Mouse (Mus musculus) layer of hippocampus, adult 8-10 months (tissue): ENCODE measurements around the gene Pdcd6. TPM values are rescaled to one million over a fixed set of nuclear protein-coding genes. Genes with fewer than 3 reads are reported as not detected.

Experiments
- DNase-seq, 2 experiments: peaks; one replicate each; pipeline ENCODE4 v3.0.0; 2022; ENCODE audit warnings: low spot score in 2 of 2
- total RNA-seq, 4 experiments: library from RNA; stranded (reverse); gene quantifications; 2 replicates each; pipeline ENCODE4 v1.2.4; 2022

Gene Pdcd6
- 10 to 100 TPM; 64.8 to 75.6 (median 72.1) TPM for total RNA-seq

DNA sequence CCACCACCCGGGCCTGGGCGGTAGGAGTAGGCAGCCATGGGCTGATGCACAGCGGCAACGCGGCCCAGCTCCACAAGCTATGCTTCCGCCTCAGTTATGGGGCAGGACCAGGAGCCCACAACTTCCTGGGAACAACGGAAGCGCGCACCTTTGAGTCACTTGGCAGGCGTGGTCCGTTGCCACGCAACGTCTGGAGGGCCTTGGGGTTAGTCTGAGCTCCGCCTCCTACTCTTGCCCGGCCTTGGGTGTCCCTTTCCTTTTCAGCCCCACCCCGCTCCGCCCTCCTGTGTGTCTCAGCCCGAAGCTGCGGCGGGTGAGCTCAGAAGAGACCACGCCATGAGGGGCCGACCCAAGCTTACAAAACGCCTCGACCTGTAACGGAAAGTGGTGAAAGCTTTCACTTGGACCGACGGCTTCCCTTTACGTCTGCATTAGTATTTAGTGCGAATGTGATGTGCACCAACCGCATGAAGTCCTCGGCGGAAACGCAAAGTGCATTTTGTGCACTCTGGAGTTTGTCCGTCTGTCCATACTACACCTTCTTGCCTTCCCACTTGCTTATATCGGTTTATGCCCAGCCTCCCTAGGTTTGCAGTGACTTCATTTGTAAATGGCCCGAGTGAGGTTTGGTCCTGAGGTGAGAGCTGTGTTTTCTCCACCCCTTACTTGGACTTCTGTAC, at the start of gene Pdcd6:
Pdcd6 (minus strand) TSS at position 411 of the 680 bp plus-strand sequence.
- peak; percentile 85 to 90 for DNase-seq

DNA sequence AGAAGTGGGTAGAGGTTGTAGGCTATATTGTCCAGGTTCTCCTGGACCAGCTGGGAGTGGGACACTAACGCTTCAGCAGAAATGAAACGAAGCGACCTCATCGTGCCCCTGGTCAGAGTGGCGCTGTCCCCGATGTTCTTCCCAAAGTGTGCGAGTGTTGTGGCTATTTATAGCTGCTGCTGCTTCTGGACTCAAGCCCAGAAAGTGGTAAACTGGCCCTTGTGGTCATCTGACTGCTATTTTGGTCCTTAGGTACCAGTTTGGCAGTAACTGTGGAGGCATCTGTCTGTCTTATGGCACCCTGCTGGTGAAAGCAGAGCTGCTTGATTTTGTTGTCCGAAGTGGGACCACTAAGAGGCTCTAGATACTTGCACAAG, 46.5 kb upstream of the Pdcd6 start, which contains the start of gene Lrrc14b:
Lrrc14b (minus strand) TSS at position 147 of the 377 bp plus-strand sequence.
- no peak for DNase-seq

DNA sequence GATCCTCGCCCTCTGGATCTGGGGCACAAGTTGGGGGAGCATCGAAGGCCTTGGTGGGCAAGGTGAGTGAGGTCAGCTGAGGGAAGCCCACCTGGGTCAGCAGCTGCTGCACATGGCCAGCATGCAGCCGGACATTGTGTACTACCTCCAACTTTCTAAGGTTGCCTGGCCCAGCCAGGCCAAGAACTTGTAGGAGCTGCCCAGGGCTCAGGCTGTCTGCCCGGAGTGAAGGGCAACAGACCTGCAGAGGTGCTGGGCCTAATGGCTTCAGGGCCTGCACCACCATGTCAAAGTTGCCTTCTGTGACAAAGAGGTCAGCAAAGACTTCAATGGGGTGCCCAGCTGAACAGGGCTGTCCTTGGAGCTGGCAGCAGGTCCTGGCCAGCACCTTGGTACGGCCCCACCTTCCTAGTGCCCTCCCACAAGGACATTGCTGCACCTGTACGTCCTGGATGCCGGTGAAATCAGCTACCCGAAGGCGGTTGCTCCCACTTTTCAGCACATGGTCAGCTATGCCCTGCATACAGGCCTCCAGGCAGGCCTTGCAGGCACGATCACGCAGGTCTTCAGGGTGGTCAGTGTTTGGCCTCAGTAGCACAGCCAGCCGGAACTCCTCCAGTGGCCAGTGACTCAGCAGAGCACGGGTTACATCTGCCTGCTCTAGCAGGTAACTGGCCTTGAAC, 45.9 kb upstream of the Pdcd6 start:
- DNase-seq = no peak

DNA sequence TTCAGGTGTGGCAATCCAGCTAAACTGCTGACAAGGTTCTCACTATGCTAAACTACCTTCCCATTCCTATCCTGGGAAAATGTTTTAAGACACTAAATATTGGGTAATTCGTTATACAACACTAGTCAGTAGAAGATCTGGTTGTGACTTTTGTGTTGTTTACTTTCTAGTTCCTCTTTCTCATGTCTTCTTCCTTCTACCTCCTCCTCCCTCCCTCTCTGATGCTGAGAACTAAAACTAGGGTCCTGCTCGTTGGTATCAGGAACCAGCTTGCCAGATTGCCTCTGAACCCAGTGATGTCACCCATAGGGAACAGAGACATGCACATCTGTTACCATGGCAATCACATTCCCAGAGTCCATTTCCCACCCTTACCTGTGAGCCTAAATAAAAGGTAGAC, 44.8 kb upstream of the Pdcd6 start:
- DNase-seq = no peak

DNA sequence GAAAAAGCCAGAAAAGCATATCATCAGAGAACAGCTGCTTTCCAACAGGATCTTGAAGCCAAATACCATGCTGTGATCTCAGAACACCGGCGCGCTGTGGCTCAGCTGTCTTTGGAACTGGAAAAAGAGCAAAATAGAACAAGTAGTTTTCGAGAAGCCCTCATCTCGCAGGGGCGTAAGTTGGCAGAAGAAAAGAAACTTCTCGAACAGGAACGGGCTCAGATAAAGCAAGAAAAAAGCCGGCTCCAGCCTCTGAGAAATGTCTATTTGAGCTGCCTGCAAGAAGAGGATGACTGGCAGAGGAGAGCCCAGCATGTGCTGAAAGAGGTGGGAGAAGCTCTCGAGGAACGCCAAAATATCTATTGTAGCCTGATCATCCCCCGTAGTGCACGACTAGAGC, 39.1 kb upstream of the Pdcd6 start:
- no peak for DNase-seq

DNA sequence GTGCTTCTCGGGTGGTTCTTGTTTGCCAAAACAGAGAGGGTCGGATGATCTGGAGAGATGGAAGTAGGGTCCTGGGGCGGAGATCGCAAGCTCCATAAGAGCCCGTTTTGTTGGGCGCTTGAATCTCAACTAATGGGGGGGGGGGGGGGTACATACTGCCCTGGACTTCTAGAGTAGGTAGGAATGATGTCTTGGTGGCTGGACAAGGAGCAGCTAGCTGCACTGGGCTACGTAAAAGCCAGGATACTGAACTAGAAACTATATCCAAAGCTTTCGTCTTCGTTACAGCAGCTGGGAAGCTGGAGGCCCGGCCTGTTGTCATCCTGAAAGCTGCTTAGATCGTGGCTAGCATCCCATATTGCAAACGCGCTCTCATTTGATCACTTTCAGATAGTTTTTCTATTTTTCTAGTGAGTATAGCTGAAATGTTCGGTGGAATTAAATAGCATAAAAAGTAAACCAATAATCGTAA, 33.1 kb upstream of the Pdcd6 start:
- no peak for DNase-seq

DNA sequence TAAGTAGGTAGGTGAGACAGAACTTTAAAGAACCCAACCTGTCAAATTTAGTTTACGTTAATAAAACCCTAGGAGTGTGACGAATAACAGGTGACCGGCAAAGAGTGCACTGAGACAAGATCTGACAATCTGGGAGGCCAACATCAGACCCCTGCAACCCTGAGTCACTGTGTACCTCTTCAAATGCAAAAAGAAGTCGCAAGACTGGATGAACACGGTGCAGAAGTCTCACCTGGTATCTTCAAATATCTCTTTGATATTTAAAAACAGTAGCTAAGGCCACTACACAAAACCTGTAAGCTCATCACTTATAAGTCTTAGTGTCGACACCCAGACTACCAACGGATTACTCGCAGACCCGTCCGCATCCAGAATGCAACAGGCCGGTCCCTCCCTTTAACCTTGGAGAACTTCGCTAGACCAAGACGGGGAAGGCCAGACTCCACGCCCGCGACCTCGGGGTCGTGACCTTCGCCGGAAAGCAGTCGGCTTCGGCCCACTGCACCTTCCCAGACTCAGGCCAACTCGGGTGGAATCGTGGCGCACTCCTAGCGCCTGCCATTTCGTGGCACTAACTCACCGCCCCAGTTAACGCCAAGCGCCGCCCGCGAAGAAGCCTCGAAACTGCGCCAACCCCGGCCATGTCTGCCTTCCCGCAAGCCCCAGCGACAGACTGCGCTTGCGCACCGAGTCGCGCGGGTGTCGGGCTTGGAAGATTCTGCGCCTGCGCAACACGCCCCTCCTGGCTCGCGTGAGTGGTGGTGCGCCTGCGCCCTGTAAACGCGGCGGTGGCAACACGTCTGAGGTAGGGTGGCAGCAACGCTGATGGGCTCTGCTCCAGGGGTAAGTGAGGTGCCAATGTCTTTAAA, 32.4 kb upstream of the Pdcd6 start, which contains the start of the genes Sdha and Ccdc127:
Sdha (minus strand) TSS at position 715 of the 869 bp plus-strand sequence.
Ccdc127 (plus strand) TSS at position 744 of the 869 bp plus-strand sequence.
- peak; percentile 92 to 96 for DNase-seq

DNA sequence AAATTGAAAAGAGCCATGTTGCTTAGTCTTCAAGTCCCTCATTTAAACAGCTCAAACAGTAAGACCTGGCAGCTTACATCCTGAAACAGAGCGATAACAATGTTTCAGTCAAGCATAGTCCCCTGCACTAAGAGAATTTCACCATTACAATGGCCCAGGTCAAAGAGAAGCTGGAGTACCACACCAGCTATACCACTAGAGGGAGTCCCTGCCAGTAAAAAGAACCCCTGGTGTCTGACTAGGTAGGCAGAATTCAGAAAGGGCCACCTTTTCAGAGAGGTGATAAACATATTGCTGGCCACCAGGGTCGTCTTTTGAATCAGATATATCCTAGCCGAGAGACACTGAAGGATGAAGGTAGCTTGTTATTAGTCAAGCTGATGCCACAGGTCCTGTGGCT, 23.7 kb upstream of the Pdcd6 start:
- no peak for DNase-seq

DNA sequence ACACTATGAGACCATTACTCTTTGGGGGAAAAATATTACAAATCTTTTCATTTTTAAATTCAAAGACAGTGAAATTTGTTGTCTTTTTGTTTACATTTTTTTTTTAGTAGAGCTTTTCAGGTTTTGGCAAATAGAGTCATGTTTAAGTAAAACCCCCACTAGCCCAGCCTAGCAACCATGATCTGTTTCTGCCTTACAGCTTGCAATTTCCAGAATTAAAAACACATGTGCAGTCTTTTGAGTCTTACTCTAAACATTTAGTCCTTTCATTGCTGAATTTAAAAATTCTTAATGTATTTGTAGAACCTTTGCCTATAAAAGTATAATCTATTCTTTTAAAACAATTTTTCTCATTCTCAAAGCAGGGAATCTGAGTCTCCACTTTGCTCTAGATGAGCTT, 11.9 kb upstream of the Pdcd6 start:
- no peak for DNase-seq

DNA sequence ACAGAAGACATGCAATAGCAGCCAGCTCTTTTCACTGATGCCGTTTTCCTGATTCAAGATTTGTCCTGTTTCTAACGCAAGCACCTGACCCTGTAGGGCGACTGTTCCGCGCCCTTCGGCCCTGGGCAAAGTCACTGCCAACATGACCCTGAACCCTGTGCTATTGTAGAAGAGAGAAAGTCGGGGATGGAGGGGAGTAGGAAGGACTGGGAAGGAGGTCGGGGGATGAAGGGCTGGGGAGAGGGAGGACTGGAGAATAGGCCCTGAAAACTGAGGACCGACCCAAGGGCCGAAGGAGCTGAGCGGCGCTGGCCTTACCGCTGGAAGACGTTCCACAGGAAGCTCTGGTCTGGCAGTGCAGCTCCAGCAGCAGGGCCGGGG, 601 bp downstream of the Pdcd6 start:
- no peak for DNase-seq

DNA sequence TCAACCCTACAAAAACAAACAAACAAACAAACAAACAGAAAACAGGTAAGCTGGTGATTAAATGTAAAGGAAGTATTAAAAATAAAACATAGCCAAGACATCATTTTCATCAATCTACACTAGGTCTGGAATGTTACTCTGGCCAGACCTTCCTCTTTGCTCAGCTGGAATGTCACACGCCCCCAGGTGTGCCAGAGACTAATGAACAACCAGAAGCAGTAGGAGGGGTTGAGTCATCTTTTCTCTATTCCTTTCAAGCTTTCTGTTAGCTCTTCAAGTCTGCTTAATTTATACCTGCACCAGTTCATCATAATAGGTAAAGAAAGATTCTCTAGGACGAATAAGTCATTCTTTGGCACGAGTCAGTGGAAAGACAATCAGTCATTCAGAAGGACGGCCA, 994 bp downstream of the Pdcd6 start:
- DNase-seq = no peak

DNA sequence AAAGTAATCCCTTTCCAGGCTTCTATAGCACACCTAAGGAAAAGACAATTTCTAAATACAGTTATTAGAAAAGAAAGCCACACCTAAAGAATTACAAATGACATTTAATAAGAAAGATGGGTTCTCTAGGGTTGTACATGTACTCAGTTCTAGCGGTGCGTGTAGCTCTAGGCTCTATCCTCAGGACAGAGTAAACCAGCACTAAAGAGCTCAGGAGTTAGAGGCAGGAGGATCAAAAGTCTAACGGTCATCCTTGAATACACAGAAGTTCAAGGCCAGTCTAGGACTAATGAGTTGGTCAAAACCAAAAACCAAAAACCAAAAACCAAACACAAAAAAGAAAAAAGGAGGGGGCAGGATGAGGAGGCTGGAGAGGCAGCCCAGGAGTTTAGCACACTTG, 2.8 kb downstream of the Pdcd6 start:
- no peak for DNase-seq

DNA sequence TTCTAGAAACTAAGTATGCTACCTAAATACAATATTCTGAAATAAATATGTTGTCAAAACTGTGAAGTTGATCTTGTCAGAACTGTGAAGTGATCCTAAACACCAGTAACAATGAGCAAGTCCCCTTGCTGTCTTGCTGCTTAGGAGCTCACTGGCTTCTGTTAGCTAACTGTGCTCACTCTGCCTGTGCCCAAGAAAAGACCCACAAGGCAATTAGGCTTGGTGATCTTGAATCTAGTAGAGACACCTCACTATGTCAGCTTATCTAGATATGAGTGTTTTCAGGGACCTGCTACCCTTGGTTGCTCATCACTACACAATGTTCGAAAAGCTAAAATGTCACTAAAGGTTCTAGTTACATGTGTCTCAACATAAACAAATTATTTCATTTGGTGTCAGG, 11.6 kb downstream of the Pdcd6 start:
- no peak for DNase-seq

DNA sequence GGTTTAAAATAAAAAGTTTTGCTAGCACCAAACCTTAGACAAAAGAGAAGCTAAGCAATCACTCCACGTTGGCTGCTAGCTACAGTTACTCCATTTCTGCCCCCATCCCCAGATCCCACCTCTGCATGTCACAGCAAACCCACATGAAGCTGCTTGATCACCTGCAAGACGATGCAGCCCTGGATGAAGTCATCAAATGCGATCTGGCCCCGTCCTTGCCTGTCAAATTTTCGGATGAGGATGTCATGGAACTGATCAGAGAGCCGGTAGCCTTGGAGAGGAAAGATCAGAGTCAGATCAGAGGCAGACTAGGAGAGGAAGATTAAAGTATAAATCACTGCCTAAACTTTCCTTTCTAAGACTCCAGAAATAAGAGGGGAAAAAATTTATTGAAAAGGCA, 12.0 kb downstream of the Pdcd6 start:
- no peak for DNase-seq

DNA sequence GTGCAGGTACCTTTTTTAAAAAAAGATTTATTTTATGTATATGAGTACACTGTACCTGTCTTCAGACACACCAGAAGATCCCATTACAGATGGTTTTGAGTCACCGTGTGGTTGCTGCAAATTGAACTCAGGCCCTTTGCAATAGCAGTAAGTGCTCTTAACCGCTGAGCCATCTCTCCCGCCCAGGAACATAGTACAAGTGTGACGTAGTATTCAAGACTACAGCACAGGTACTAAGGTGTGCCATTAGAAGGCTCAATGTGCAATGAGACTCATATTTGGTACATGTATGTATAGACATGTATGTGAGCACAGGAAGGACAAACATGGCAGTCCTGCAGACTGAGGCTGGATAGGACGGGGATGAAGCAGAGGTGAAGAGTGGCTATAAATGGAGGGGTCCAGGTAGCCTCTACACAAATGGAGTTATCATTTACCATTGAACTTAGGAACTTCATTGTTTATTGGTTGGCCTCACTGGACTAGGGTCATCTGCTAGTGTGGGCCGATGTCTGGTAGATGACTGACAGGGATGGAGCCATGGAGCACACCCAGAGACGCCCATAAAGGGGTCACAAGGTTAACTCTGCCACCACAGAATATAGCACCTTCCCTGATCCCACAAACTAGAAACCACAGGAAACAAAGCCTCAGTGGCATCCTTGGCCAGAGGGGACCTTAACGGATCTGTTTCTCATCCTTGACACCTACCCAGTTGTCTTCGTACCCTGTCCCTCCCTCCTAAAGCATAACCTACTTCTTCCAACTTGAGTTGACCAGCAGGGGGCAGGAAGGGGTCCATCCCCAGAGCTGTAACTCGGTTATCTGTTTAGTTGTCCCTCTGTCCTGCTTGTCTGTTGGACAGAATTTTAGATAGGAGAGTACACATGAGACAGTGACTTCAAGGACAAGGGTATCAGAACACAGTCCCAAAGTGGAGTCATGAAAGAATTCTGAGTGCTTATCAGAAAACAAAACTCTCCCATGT, 15.0 kb downstream of the Pdcd6 start:
- no peak for DNase-seq

DNA sequence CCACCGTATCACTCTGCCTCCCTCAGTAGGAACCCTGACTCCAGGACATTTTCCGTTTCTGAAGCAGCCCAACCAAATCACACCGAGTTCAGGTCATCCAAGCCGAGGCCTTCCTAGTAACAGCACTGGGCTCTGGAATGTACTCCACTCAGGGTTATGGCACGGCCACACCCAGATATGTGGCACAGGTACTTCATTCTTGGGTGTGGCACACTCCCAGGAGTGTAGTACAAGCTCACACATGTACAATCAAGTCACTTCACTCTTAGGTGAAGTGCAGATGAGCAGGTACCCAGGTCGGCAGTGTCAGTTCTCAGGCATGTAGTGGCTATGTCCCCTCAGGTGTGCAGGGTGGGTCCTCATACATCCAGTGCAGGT, 15.8 kb downstream of the Pdcd6 start:
- no peak for DNase-seq

DNA sequence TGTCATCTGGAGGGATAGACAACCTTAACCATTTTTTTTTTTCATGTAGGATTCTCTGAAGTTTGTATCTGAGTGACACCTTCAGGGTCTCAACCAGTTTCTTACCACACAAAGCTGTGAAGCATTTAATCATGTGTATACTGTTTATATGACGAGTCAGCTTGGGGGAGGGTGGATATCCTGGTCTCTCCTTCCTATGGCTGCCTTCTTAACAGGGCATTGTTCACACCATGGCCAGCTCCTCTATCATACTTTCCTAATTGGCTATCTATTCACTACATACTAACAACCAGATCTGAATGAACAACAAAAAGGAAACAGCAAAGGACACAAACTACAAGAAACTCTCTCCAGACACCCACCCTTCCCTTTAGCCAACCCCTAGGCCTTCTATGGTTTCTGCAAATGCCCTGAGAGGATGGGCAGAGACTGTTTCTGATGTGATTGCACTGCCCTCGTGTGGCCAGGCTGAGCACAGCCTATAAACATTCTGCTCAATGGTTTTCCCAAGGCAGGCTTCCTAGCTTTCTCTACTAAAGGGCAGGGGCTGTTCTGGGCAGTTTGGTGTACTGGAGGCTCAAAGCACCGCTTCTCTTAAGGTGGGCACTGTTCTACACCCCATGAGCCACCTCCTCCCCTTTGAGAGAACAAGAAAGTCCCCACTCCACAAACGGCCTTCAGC, 16.3 kb downstream of the Pdcd6 start:
- DNase-seq = peak; percentile 58 to 79

DNA sequence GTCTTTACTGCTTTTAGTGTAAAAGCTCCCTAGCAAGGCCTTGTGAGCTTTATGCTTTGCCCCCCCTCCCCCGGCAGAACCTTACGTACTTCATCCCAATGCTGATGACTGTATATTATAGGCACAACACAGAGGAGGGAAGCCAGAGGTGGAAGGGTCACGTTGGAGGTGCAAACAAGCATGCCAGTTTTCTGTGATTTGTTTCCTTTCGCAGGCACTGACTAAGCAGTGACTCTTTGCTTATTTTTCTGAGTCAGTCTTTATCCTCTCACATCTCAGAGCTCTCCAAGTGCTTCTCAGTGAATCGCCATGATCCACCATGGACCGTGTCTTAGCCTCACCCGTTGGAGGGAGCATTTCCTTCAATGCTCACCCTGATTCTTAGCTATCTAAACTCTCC, 21.0 kb downstream of the Pdcd6 start:
- DNase-seq = no peak

DNA sequence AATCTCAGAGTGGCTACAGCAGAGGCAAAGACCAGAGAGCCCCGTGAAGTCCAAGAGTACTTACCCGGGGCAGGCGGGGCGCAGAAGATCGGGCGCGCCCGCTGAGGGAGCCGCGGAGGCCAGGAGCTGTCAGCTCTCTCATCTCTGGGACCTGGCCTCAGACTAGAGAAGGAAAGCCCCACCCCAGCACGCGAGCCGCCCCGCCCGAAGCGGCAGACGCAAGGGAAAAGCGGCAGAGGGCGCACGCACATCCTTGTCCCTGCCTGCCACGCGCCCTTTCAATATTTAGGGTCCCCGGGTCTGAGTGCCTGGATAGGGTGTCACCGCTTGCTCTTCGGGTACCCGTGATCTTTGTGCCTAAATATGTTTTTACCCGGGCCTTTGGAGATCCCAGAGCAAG, 25.2 kb downstream of the Pdcd6 start, which contains the start of gene Ahrr:
Ahrr (minus strand) TSS at position 165 of the 400 bp plus-strand sequence.
- no peak for DNase-seq

DNA sequence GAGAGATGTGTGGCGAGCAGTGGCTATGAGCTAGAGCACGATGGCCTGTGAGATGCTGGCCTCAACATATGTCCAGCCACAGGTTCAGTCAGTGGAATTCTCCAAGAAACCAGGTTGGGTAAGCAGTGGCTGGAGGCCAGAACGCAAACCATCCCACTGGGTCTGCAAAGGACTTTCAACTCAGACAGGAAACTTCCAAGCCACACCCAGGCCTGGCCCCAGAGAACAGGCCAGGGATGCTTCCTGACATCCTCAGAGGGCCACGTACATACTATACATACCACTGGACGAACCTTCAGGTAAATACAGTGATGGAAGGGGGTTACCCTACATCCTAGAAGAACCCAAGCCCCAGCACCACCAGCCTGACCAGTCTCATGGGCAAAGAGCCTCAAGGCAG, 27.7 kb downstream of the Pdcd6 start:
- no peak for DNase-seq
